Mouse (Mus musculus): ENCODE results near the gene Vmn2r38. TPM values are rescaled to one million over a fixed set of nuclear protein-coding genes. Genes with fewer than 3 reads are reported as not detected.
"Not testable (repeated sequence)": the region's sequence is repeated elsewhere in the genome, so short reads cannot be mapped to it uniquely, and the experiment has no call there.

The Vmn2r38 gene
- not detected for total RNA-seq (2021)
- long read RNA-seq, experiment 1, result 0 reads
- long read RNA-seq, experiment 2, result 0 reads

DNA sequence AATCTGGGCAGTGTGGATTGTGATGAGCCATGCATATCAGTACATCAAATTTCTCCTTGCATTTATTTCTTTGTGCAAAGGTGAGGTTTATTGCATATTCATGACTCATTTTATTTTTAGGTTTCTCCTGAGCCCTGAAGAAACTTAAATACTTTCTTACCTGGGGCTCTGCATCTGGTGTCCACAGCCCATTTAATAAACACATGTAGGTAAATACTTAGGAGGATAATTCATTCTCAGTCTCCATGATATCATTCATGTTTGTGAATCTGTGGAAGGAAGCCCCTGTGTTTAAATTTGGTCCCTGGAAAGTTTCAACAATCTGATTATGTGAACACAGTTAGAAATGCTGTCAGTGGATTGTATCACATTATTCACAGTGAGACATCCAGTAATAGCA, at the start of gene Vmn2r38:
Vmn2r38 (minus strand) TSS at position 101 of the 400 bp plus-strand sequence.
- not testable (repeated sequence) for DNase-seq (ENCODE audit: low spot score in 2 of 2)

DNA sequence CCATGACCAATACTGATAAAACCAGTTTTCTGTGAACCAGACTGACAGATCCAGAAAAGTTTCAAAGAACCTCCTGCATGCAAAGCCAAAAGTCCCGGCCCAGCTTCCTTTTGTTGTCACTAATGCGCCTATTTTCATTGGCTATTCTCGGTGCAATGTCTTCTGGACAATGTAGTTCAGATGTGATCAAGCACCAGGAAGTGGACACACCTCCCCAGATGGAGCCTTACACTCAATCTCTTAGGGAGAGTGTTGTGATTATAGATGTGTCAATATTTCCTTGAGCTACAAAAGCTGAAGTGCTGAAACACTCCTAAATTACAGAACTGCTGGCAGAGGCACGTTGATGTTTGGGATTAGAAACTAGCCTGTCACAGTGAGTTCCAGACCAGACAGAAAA, 32.3 kb downstream of the Vmn2r38 start:
- DNase-seq (ENCODE audit: low spot score in 2 of 2), result not testable (repeated sequence)

DNA sequence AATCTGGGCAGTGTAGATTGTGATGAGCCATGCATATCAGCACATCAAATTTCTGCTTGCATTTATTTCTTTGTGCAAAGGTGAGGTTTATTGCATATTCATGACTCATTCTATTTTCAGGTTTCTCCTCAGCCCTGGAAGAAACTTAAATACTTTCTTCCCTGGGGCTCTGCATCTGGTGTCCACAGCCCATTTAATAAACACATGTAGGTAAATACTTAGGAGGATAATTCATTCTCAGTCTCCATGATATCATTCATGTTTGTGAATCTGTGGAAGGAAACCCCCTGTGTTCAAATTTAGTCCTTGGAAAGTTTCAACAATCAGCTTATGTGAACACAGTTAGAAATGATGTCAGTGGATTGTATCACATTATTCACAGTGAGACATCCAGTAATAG, 67.0 kb downstream of the Vmn2r38 start, which contains the start of gene Vmn2r39:
Vmn2r39 (minus strand) TSS at position 101 of the 400 bp plus-strand sequence.
- not testable (repeated sequence) for DNase-seq (ENCODE audit: low spot score in 2 of 2)

Other genes with a start within 250 kb of the Vmn2r38 start
- not detected for gene Vmn2r40, start 166.4 kb downstream of the Vmn2r38 start, total RNA-seq (2021)
- gene Vmn2r39, start 67.1 kb downstream of the Vmn2r38 start, total RNA-seq (2021), result not detected
- not detected for gene Vmn2r37, start 125.8 kb upstream of the Vmn2r38 start, total RNA-seq (2021)

All from adrenal gland, postnatal 4 days (tissue).